Mouse (Mus musculus): ENCODE measurements around the gene Wdr20.

GRCm38 (mm10) chr12:110846191-110846765 lies 108.5 kb downstream of the Wdr20 start:
- TF ChIP-seq MYOG (IDR thresholded peaks at IDR 0.05; ENCODE audit: control insufficient read depth, extremely low read depth, insufficient read length): no peak
- no peak for TF ChIP-seq CTCF (IDR thresholded peaks at IDR 0.05; ENCODE audit: control insufficient read depth, insufficient read depth, insufficient read length)
- no peak for TF ChIP-seq USF1 (IDR thresholded peaks at IDR 0.05; ENCODE audit: low read depth)
- no peak for TF ChIP-seq CEBPB (IDR thresholded peaks at IDR 0.05; ENCODE audit: low read depth)
- TF ChIP-seq MYOD1 (IDR thresholded peaks at IDR 0.05; ENCODE audit: control insufficient read depth, insufficient read length, low read depth): no peak

All from C2C12 (cell line).